Mouse (Mus musculus): ENCODE measurements around the gene Catsperd. TPM values are rescaled to one million over a fixed set of nuclear protein-coding genes. Genes with fewer than 3 reads are reported as not detected.

The Catsperd gene
- polyA plus RNA-seq, 1 experiment from 2014 or later, result 0.68 TPM

GRCm38 (mm10) chr17:56703038-56703437 is 75.1 kb downstream of the Catsperd start:
- Histone ChIP-seq H3K27ac (no peak overlapping the region), H3K9ac (no peak overlapping the region), H3K36me3 (peaks cover 82% of the 10 kb centered on the region), H3K4me3 (replicated peaks) (no peak overlapping the region), H3K4me2 (replicated peaks) (no peak overlapping the region), H3K9me3 (no peaks in the 10 kb centered on the region), H3K4me1 (replicated peaks) (no peaks in the 10 kb centered on the region), H3K27me3 (replicated peaks) (no peaks in the 10 kb centered on the region)
- 81% methylated on average over 4 of the region's 4 CpGs for WGBS
- no peak for ATAC-seq

DNA sequence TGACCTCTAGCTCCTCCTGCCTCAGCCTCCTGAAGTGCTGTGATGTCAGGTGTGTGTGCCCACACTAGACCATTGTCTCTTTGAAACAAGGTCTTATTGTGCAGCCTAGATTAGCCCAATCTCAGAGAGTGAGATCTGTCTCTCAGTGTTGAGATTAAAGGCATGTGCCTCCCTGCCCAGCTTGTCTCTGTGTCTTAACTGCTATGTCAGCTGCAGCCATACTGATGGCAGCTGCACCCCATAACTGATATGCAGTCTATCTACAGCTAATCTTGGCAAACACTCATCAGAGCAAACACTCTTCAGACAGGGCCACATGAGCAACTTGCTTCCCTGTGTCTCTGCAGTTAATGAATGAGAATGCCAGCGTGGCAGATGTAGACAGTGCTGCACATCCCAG is 78.6 kb downstream of the Catsperd start:
- ATAC-seq, result no peak
- Histone ChIP-seq H3K27ac (no peak overlapping the region), H3K4me3 (replicated peaks) (no peak overlapping the region), H3K27me3 (replicated peaks) (no peaks in the 10 kb centered on the region), H3K9ac (no peak overlapping the region), H3K36me3 (peaks cover 91% of the 10 kb centered on the region), H3K4me2 (replicated peaks) (no peak overlapping the region), H3K4me1 (replicated peaks) (no peaks in the 10 kb centered on the region), H3K9me3 (no peaks in the 10 kb centered on the region)
- WGBS, result 90% methylated on average over 1 of the region's 1 CpGs

DNA sequence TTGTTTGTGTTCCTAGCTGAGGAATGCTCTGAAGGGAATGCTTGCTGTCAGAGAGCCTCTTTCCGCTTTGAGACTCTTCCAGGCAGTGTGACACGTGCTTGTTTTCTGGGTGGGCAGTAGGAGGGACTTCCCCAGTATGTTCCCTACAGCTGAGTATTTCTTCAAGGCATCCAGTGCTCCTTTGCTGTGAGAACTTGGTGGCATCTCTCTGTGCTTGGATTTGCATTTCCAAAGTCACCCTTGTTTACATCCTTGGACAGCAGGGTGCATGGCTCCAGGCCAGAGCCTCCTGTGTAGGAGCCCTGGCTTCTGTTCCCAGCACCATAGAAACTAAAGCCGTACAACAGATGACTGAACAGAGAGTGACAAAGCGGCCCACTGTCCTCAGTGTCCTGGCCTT is 80.7 kb downstream of the Catsperd start:
- H3K27me3 ChIP-seq (replicated peaks), result no peaks in the 10 kb centered on the region
- ATAC-seq, result no peak
- peaks cover 79% of the 10 kb centered on the region for H3K36me3 ChIP-seq
- H3K4me3 ChIP-seq (replicated peaks), result no peak overlapping the region
- WGBS, result 82% methylated on average over 4 of the region's 4 CpGs
- no peaks in the 10 kb centered on the region for H3K9me3 ChIP-seq
- no peak overlapping the region for H3K9ac ChIP-seq
- no peaks in the 10 kb centered on the region for H3K4me1 ChIP-seq (replicated peaks)
- no peak overlapping the region for H3K4me2 ChIP-seq (replicated peaks)
- no peak overlapping the region for H3K27ac ChIP-seq

GRCm38 (mm10) chr17:56709708-56710107 is 81.8 kb downstream of the Catsperd start:
- ATAC-seq, result no peak
- no peak overlapping the region for H3K27ac ChIP-seq
- no peak overlapping the region for H3K4me3 ChIP-seq (replicated peaks)
- no peak overlapping the region for H3K9ac ChIP-seq
- no peaks in the 10 kb centered on the region for H3K9me3 ChIP-seq
- no peak overlapping the region for H3K4me2 ChIP-seq (replicated peaks)
- 91% methylated on average over 3 of the region's 3 CpGs for WGBS
- H3K36me3 ChIP-seq, result peaks cover 70% of the 10 kb centered on the region
- H3K27me3 ChIP-seq (replicated peaks), result no peaks in the 10 kb centered on the region
- no peaks in the 10 kb centered on the region for H3K4me1 ChIP-seq (replicated peaks)

Other genes with a start within 250 kb of the Catsperd start
- 56.3 and 56.8 TPM in 2 replicates for gene Ptprs, start 151.7 kb upstream of the Catsperd start, polyA plus RNA-seq (2015; fragmentation: Nextera tagmentation; extraction: Ambion mirVana)
- gene Znrf4, start 115.7 kb upstream of the Catsperd start, polyA plus RNA-seq (2015; fragmentation: Nextera tagmentation; extraction: Ambion mirVana), result not detected in 2 replicates
- 1.3 and 1.4 TPM in 2 replicates for gene Gm20219, start 73.8 kb upstream of the Catsperd start, polyA plus RNA-seq (2015; fragmentation: Nextera tagmentation; extraction: Ambion mirVana)
- gene Safb2, start 43.6 kb upstream of the Catsperd start, polyA plus RNA-seq (2015; fragmentation: Nextera tagmentation; extraction: Ambion mirVana), result 66.7 and 74.7 TPM in 2 replicates
- 79.3 and 86.2 TPM in 2 replicates for gene Safb, start 43.3 kb upstream of the Catsperd start, polyA plus RNA-seq (2015; fragmentation: Nextera tagmentation; extraction: Ambion mirVana)
- gene 2410015M20Rik, start 18.4 kb upstream of the Catsperd start, polyA plus RNA-seq (2015; fragmentation: Nextera tagmentation; extraction: Ambion mirVana), result 283 and 287 TPM in 2 replicates
- 1,919 and 1,958 TPM in 2 replicates for gene Rpl36, start 14.7 kb upstream of the Catsperd start, polyA plus RNA-seq (2015; fragmentation: Nextera tagmentation; extraction: Ambion mirVana)
- gene Lonp1, start 1.3 kb upstream of the Catsperd start, polyA plus RNA-seq (2015; fragmentation: Nextera tagmentation; extraction: Ambion mirVana), result 62.6 and 70.0 TPM in 2 replicates
- 73.5 and 76.2 TPM in 2 replicates for gene Ranbp3, start 45.2 kb downstream of the Catsperd start, polyA plus RNA-seq (2015; fragmentation: Nextera tagmentation; extraction: Ambion mirVana)
- 471 and 522 TPM in 2 replicates for gene Ndufa11, start 89.6 kb downstream of the Catsperd start, polyA plus RNA-seq (2015; fragmentation: Nextera tagmentation; extraction: Ambion mirVana)
- gene Vmac, start 89.9 kb downstream of the Catsperd start, polyA plus RNA-seq (2015; fragmentation: Nextera tagmentation; extraction: Ambion mirVana), result 14.3 and 15.2 TPM in 2 replicates
- gene Nrtn, start 129.4 kb downstream of the Catsperd start, polyA plus RNA-seq (2015; fragmentation: Nextera tagmentation; extraction: Ambion mirVana), result 9.9 and 10.7 TPM in 2 replicates
- 38.7 and 42.8 TPM in 2 replicates for gene Dus3l, start 136.6 kb downstream of the Catsperd start, polyA plus RNA-seq (2015; fragmentation: Nextera tagmentation; extraction: Ambion mirVana)
- 1.2 and 1.6 TPM in 2 replicates for gene Prr22, start 142.1 kb downstream of the Catsperd start, polyA plus RNA-seq (2015; fragmentation: Nextera tagmentation; extraction: Ambion mirVana)
- 3.1 and 4.4 TPM in 2 replicates for gene Rfx2, start 202.9 kb downstream of the Catsperd start, polyA plus RNA-seq (2015; fragmentation: Nextera tagmentation; extraction: Ambion mirVana)
- gene Acsbg2, start 246.3 kb downstream of the Catsperd start, polyA plus RNA-seq (2015; fragmentation: Nextera tagmentation; extraction: Ambion mirVana), result not detected in 2 replicates
- 0.15 and 0.19 TPM in 2 replicates for gene 1700061G19Rik, start 247.3 kb downstream of the Catsperd start, polyA plus RNA-seq (2015; fragmentation: Nextera tagmentation; extraction: Ambion mirVana)

All from intestine, embryonic 15.5 days (tissue).